Mouse (Mus musculus): Measurements from ENCODE around the gene Tecpr1. TPM values are rescaled to one million over a fixed set of nuclear protein-coding genes. Genes with fewer than 3 reads are reported as not detected.

The Tecpr1 gene
- polyA plus RNA-seq, 1 experiment, result 71.1 TPM

DNA sequence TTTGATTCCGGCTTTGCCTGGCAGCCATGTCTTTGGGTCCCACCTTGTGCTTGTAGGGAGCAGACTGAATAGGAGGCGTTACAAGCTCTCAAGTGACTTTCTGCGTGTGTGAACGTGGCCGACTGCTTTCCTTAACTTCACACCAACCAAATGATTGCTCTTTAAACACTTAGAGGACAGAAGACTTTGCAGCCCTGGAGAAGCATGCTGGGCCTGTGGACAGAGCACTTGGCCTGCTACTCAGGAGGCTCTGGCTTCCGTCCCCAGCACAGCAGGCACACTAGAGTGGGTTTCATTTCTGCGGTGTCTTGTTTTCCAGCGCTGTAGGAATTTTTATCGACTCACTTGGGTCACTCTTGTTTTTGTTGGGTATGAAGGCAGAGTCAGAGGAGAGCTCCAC is 39.7 kb upstream of the Tecpr1 start:
- TF ChIP-seq CTCF (IDR thresholded peaks at IDR 0.05; ENCODE audit: extremely low read depth, insufficient read depth, insufficient read length, insufficient replicate concordance) (no peak), POLR2A (IDR thresholded peaks at IDR 0.05; ENCODE audit: low read depth, low read length) (no peak)
- no peak for DNase-seq (ENCODE audit: low read depth in 1 of 2, low spot score in 2 of 2)
- H3K27me3 ChIP-seq (ENCODE audit: control insufficient read depth, insufficient read depth, low read length), result no peaks in the 10 kb centered on the region
- no peaks in the 10 kb centered on the region for H3K4me1 ChIP-seq (ENCODE audit: control insufficient read depth, insufficient read depth, insufficient read length)
- H3K27ac ChIP-seq (ENCODE audit: insufficient read depth, low read length), result no peak overlapping the region
- WGBS, result 87% methylated on average over 9 of the region's 9 CpGs
- H3K36me3 ChIP-seq (ENCODE audit: control insufficient read depth, insufficient read depth, low read length), result peaks cover 2% of the 10 kb centered on the region
- no peak overlapping the region for H3K4me3 ChIP-seq (ENCODE audit: extremely low read depth, insufficient read depth, insufficient read length)

DNA sequence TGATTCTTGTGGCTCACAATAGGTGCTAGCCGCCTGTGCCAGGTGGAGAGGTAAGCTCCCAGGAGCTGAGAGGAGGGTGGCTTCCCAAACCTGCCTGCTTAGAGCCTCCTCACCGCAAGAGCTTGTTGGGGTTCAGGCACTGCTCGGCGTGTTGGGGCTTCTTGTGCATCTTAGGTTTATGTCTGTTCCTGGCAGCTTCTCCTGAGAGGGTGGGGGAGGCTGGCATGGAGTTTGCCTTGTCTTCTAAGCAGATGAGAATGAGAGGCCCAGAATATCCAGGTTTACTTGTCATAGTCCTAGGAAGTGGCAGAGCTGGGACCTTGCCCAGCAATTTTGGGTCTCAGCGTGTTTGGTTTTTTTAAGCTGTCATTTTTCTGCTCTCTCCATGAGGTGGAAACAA is 38.4 kb upstream of the Tecpr1 start:
- Histone ChIP-seq H3K4me3 (ENCODE audit: extremely low read depth, insufficient read depth, insufficient read length) (no peak overlapping the region), H3K36me3 (ENCODE audit: control insufficient read depth, insufficient read depth, low read length) (peaks cover 2% of the 10 kb centered on the region), H3K27me3 (ENCODE audit: control insufficient read depth, insufficient read depth, low read length) (no peaks in the 10 kb centered on the region), H3K27ac (ENCODE audit: insufficient read depth, low read length) (no peak overlapping the region), H3K4me1 (ENCODE audit: control insufficient read depth, insufficient read depth, insufficient read length) (peaks cover 1% of the 10 kb centered on the region; the same call in 1 of the 2 replicates)
- no peak for DNase-seq (ENCODE audit: low read depth in 1 of 2, low spot score in 2 of 2)
- TF ChIP-seq CTCF (IDR thresholded peaks at IDR 0.05; ENCODE audit: extremely low read depth, insufficient read depth, insufficient read length, insufficient replicate concordance) (no peak), POLR2A (IDR thresholded peaks at IDR 0.05; ENCODE audit: low read depth, low read length) (no peak)
- WGBS, result 93% methylated on average over 5 of the region's 5 CpGs

GRCm38 (mm10) chr5:144261309-144261708 is 37.9 kb upstream of the Tecpr1 start:
- TF ChIP-seq CTCF (IDR thresholded peaks at IDR 0.05; ENCODE audit: extremely low read depth, insufficient read depth, insufficient read length, insufficient replicate concordance), result no peak
- no peak for TF ChIP-seq POLR2A (IDR thresholded peaks at IDR 0.05; ENCODE audit: low read depth, low read length)
- DNase-seq (ENCODE audit: low read depth in 1 of 2, low spot score in 2 of 2), result no peak
- no peak overlapping the region for H3K27ac ChIP-seq (ENCODE audit: insufficient read depth, low read length)
- peaks cover 6% of the 10 kb centered on the region; the same call in 1 of the 2 replicates for H3K4me1 ChIP-seq (ENCODE audit: control insufficient read depth, insufficient read depth, insufficient read length)
- no peaks in the 10 kb centered on the region for H3K27me3 ChIP-seq (ENCODE audit: control insufficient read depth, insufficient read depth, low read length)
- H3K36me3 ChIP-seq (ENCODE audit: control insufficient read depth, insufficient read depth, low read length), result no peaks in the 10 kb centered on the region; the same call in 1 of the 2 replicates
- H3K4me3 ChIP-seq (ENCODE audit: extremely low read depth, insufficient read depth, insufficient read length), result no peak overlapping the region
- 91% methylated on average over 9 of the region's 9 CpGs for WGBS

GRCm38 (mm10) chr5:144260464-144260863 is 37.0 kb upstream of the Tecpr1 start:
- Histone ChIP-seq H3K4me3 (ENCODE audit: extremely low read depth, insufficient read depth, insufficient read length) (no peak overlapping the region), H3K36me3 (ENCODE audit: control insufficient read depth, insufficient read depth, low read length) (no peaks in the 10 kb centered on the region; the same call in 1 of the 2 replicates), H3K27me3 (ENCODE audit: control insufficient read depth, insufficient read depth, low read length) (no peaks in the 10 kb centered on the region), H3K27ac (ENCODE audit: insufficient read depth, low read length) (no peak overlapping the region), H3K4me1 (ENCODE audit: control insufficient read depth, insufficient read depth, insufficient read length) (peaks cover 10% of the 10 kb centered on the region; the same call in 1 of the 2 replicates)
- TF ChIP-seq CTCF (IDR thresholded peaks at IDR 0.05; ENCODE audit: extremely low read depth, insufficient read depth, insufficient read length, insufficient replicate concordance) (no peak), POLR2A (IDR thresholded peaks at IDR 0.05; ENCODE audit: low read depth, low read length) (no peak)
- DNase-seq (ENCODE audit: low read depth in 1 of 2, low spot score in 2 of 2), result no peak
- WGBS, result 85% methylated on average over 8 of the region's 8 CpGs

DNA sequence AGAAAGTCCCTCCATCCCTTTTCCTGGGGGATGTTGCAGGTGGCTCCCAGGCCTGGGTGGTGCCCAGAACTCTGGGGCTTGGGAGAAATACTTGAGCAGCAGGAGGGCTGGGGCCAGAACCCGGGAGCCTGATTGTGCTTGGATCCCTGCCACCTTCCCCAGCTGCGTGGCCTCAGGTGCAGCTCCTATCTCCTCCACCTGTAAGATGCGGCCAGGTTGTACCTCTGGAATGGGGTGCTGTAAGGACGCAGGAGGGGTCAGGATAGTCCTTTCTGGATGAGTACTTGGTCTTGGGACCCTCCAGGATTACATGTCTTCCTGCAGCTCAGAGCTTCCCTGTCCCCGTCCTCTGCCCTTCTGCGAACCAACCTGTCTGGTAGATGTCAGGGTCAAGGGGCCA is 35.8 kb upstream of the Tecpr1 start:
- no peaks in the 10 kb centered on the region for H3K27me3 ChIP-seq (ENCODE audit: control insufficient read depth, insufficient read depth, low read length)
- no peaks in the 10 kb centered on the region; the same call in 1 of the 2 replicates for H3K36me3 ChIP-seq (ENCODE audit: control insufficient read depth, insufficient read depth, low read length)
- DNase-seq (ENCODE audit: low read depth in 1 of 2, low spot score in 2 of 2), result no peak
- H3K4me3 ChIP-seq (ENCODE audit: extremely low read depth, insufficient read depth, insufficient read length), result no peak overlapping the region
- H3K27ac ChIP-seq (ENCODE audit: insufficient read depth, low read length), result no peak overlapping the region
- TF ChIP-seq CTCF (IDR thresholded peaks at IDR 0.05; ENCODE audit: extremely low read depth, insufficient read depth, insufficient read length, insufficient replicate concordance) (no peak), POLR2A (IDR thresholded peaks at IDR 0.05; ENCODE audit: low read depth, low read length) (no peak)
- WGBS, result 89% methylated on average over 6 of the region's 6 CpGs
- H3K4me1 ChIP-seq (ENCODE audit: control insufficient read depth, insufficient read depth, insufficient read length), result peaks cover 11% of the 10 kb centered on the region; the same call in 1 of the 2 replicates

- Histone ChIP-seq H3K27me3 (ENCODE audit: control insufficient read depth, insufficient read depth, low read length) (no peaks in the 10 kb centered on the region), H3K36me3 (ENCODE audit: control insufficient read depth, insufficient read depth, low read length) (no peaks in the 10 kb centered on the region; the same call in 1 of the 2 replicates), H3K4me3 (ENCODE audit: extremely low read depth, insufficient read depth, insufficient read length) (no peak overlapping the region), H3K4me1 (ENCODE audit: control insufficient read depth, insufficient read depth, insufficient read length) (peaks cover 13% of the 10 kb centered on the region; the same call in 1 of the 2 replicates), H3K27ac (ENCODE audit: insufficient read depth, low read length) (no peak overlapping the region)
- 72% methylated on average over 2 of the region's 2 CpGs for WGBS
- no peak for DNase-seq (ENCODE audit: low read depth in 1 of 2, low spot score in 2 of 2)
- TF ChIP-seq POLR2A (IDR thresholded peaks at IDR 0.05; ENCODE audit: low read depth, low read length) (no peak), CTCF (IDR thresholded peaks at IDR 0.05; ENCODE audit: extremely low read depth, insufficient read depth, insufficient read length, insufficient replicate concordance) (no peak)
These were observed 35.3 kb upstream of the Tecpr1 start for GRCm38 (mm10) chr5:144258687-144259086.

GRCm38 (mm10) chr5:144258131-144258611 is 34.8 kb upstream of the Tecpr1 start:
- Histone ChIP-seq H3K36me3 (ENCODE audit: control insufficient read depth, insufficient read depth, low read length) (no peaks in the 10 kb centered on the region; the same call in 1 of the 2 replicates), H3K27me3 (ENCODE audit: control insufficient read depth, insufficient read depth, low read length) (no peaks in the 10 kb centered on the region), H3K4me3 (ENCODE audit: extremely low read depth, insufficient read depth, insufficient read length) (no peak overlapping the region), H3K4me1 (ENCODE audit: control insufficient read depth, insufficient read depth, insufficient read length) (peaks cover 13% of the 10 kb centered on the region; the same call in 1 of the 2 replicates), H3K27ac (ENCODE audit: insufficient read depth, low read length) (no peak overlapping the region)
- no peak for TF ChIP-seq CTCF (IDR thresholded peaks at IDR 0.05; ENCODE audit: extremely low read depth, insufficient read depth, insufficient read length, insufficient replicate concordance)
- no peak for TF ChIP-seq POLR2A (IDR thresholded peaks at IDR 0.05; ENCODE audit: low read depth, low read length)
- DNase-seq (ENCODE audit: low read depth in 1 of 2, low spot score in 2 of 2), result no peak
- 88% methylated on average over 14 of the region's 14 CpGs for WGBS
